Mouse (Mus musculus) midbrain, embryonic 13.5 days (tissue): ENCODE measurements at regions not wholly inside any gene's neighbourhood (a gene's known extent, or its start where the extent isn't known, plus 50 kb on each side); places are given as distances from the start of the nearest gene placed in this dataset.
A peak's percentile ranks its signal among the peaks of the same experiment; 100 is the strongest.

Source experiments
- ATAC-seq: fragments of 200-750 bp; cut with Nextera tagmentation; 2 replicates; pipeline ENCODE4 v1.8.0; 2017; ENCODE audit warnings: mild to moderate bottlenecking, moderate TSS enrichment, moderate library complexity
- H3K27ac ChIP-seq: fragments of 300-500 bp; sonication (generic); 2 replicates; pipeline ENCODE4 v1.5.1; 2015; ENCODE audit warnings: inconsistent platforms, mild to moderate bottlenecking, moderate library complexity
- H3K27me3 ChIP-seq: fragments of 300-500 bp; sonication (generic); 2 replicates; pipeline ENCODE4 v1.6.1; 2015; ENCODE audit warnings: mild to moderate bottlenecking, inconsistent platforms
- H3K36me3 ChIP-seq: fragments of 300-500 bp; sonication (generic); 2 replicates; pipeline ENCODE4 v1.6.1; 2015; ENCODE audit warnings: mild to moderate bottlenecking, inconsistent platforms
- H3K4me1 ChIP-seq: fragments of 300-500 bp; sonication (generic); replicated peaks from 2 replicates; pipeline ENCODE4 v1.6.1; 2015; ENCODE audit warnings: inconsistent platforms
- H3K4me2 ChIP-seq: fragments of 300-500 bp; sonication (generic); replicated peaks from 2 replicates; pipeline ENCODE4 v1.6.1; 2015; ENCODE audit warnings: moderate library complexity, mild to moderate bottlenecking, inconsistent platforms
- H3K4me3 ChIP-seq: fragments of 300-500 bp; sonication (generic); replicated peaks from 2 replicates; pipeline ENCODE4 v1.5.1; 2015; ENCODE audit warnings: mild to moderate bottlenecking, inconsistent platforms
- H3K9ac ChIP-seq: fragments of 300-500 bp; sonication (generic); replicated peaks from 2 replicates; pipeline ENCODE4 v1.6.1; 2015; ENCODE audit warnings: mild to moderate bottlenecking, inconsistent platforms
- H3K9me3 ChIP-seq: fragments of 300-500 bp; sonication (generic); 2 replicates; pipeline ENCODE4 v1.6.1; 2016; ENCODE audit warnings: mild to moderate bottlenecking, inconsistent platforms
- WGBS: fragments of 180-500 bp; shearing (Covaris S2); methylation state at CpG from one replicate; pipeline ENCODE4 v1.1.7; 2015; 5-methylcytosine and 5-hydroxymethylcytosine counted together

DNA sequence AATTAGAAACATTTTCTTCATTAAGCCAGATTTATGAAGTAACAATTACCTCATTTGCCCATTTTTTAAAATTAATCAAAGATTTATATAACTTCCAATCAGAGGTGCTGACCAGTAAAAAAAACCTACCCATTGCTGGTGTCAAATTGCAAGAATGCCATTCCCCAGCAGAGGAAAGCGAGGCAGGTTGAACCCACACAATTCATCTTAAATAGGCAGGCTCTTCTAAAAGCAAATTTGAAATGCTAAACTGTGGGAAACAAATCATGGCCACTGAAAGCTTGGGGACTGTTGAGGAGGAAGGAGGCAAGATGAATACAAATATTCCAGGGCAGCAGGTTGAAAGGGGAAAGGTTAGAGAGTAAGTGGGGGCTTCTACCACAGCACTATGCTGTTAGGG lies 251.2 kb upstream of the Spred2 start:
- no peaks in the 10 kb centered on the region for H3K27me3 ChIP-seq
- no peak for ATAC-seq
- no peak overlapping the region for H3K4me3 ChIP-seq
- no peak overlapping the region for H3K9ac ChIP-seq
- H3K4me2 ChIP-seq = no peak overlapping the region
- H3K4me1 ChIP-seq = no peaks in the 10 kb centered on the region
- 0 out of 2 replicates have a peak, but pooled peaks cover 2% of the 10 kb centered on the region for H3K9me3 ChIP-seq
- no peak overlapping the region for H3K27ac ChIP-seq
- 37% methylated on average over 1 of the region's 1 CpGs for whole genome bisulfite sequencing
- H3K36me3 ChIP-seq = no peaks in the 10 kb centered on the region

- no peak overlapping the region for H3K9ac ChIP-seq
- H3K9me3 ChIP-seq = no peaks in the 10 kb centered on the region
- no peak for ATAC-seq
- H3K27ac ChIP-seq = no peak overlapping the region
- no peak overlapping the region for H3K4me2 ChIP-seq
- H3K4me3 ChIP-seq = no peak overlapping the region
- H3K27me3 ChIP-seq = no peaks in the 10 kb centered on the region
- H3K4me1 ChIP-seq = no peaks in the 10 kb centered on the region; the same call in 1 of the 2 replicates
- H3K36me3 ChIP-seq = no peaks in the 10 kb centered on the region
- WGBS = 96% methylated on average over 1 of the region's 1 CpGs
Observed at GRCm38 (mm10) chr11:19676514-19676913, 247.7 kb upstream of the Spred2 start.

GRCm38 (mm10) chr11:19679041-19679440 lies 245.1 kb upstream of the Spred2 start:
- no peak overlapping the region for H3K9ac ChIP-seq
- H3K4me1 ChIP-seq = no peaks in the 10 kb centered on the region; the same call in 1 of the 2 replicates
- no peak overlapping the region for H3K4me2 ChIP-seq
- peaks cover under 1% of the 10 kb centered on the region; the same call in 1 of the 2 replicates for H3K9me3 ChIP-seq
- no peaks in the 10 kb centered on the region for H3K36me3 ChIP-seq
- no peak for ATAC-seq
- H3K27ac ChIP-seq = no peak overlapping the region
- WGBS = 39% methylated on average over 2 of the region's 2 CpGs
- H3K4me3 ChIP-seq = no peak overlapping the region
- no peaks in the 10 kb centered on the region for H3K27me3 ChIP-seq

- WGBS = 67% methylated on average over 5 of the region's 5 CpGs
Observed at GRCm38 (mm10) chr11:19679669-19680068, 244.5 kb upstream of the Spred2 start.

GRCm38 (mm10) chr11:19701198-19701597 lies 223.0 kb upstream of the Spred2 start:
- Histone ChIP-seq H3K36me3 (no peaks in the 10 kb centered on the region), H3K27me3 (no peaks in the 10 kb centered on the region), H3K27ac (no peak overlapping the region), H3K4me2 (no peak overlapping the region), H3K4me3 (no peak overlapping the region), H3K4me1 (no peaks in the 10 kb centered on the region), H3K9ac (no peak overlapping the region), H3K9me3 (no peaks in the 10 kb centered on the region)
- no peak for ATAC-seq
- 69% methylated on average over 3 of the region's 3 CpGs for WGBS

More at GRCm38 (mm10) chr11:19679669-19680068, 244.5 kb upstream of the Spred2 start:
- Histone ChIP-seq H3K4me3 (no peak overlapping the region), H3K36me3 (no peaks in the 10 kb centered on the region), H3K27ac (no peak overlapping the region), H3K9ac (no peak overlapping the region), H3K9me3 (peaks cover 4% of the 10 kb centered on the region; the same call in 1 of the 2 replicates), H3K27me3 (no peaks in the 10 kb centered on the region), H3K4me1 (no peaks in the 10 kb centered on the region; the same call in 1 of the 2 replicates), H3K4me2 (no peak overlapping the region)
- no peak for ATAC-seq

GRCm38 (mm10) chr11:19708821-19709220 lies 215.4 kb upstream of the Spred2 start:
- Histone ChIP-seq H3K36me3 (no peaks in the 10 kb centered on the region), H3K4me1 (no peaks in the 10 kb centered on the region), H3K27me3 (no peaks in the 10 kb centered on the region), H3K9me3 (no peaks in the 10 kb centered on the region), H3K27ac (no peak overlapping the region), H3K4me2 (no peak overlapping the region), H3K9ac (no peak overlapping the region), H3K4me3 (no peak overlapping the region)
- ATAC-seq = no peak
- WGBS = 90% methylated on average over 6 of the region's 6 CpGs

DNA sequence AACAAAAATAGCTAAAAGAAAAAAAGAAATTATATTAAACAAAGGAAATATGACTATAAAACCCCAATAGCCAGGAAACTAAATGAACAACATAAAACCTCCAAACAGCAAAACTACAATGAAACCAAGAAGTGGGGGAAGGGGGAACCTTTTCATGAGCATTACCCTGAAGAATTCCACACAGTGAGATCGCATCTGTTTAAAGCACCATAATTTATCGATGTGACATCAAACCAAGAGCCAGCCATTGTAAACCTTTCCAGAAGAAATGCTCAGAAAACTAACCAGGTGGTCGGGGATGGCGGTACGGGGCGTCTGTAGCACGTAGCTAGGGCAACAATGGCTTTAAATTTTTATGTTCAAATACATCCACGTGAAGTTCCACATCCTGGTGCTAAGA lies 214.8 kb upstream of the Spred2 start:
- Histone ChIP-seq H3K27me3 (no peaks in the 10 kb centered on the region), H3K36me3 (no peaks in the 10 kb centered on the region), H3K4me2 (no peak overlapping the region), H3K4me3 (no peak overlapping the region), H3K9me3 (no peaks in the 10 kb centered on the region), H3K9ac (no peak overlapping the region), H3K27ac (no peak overlapping the region), H3K4me1 (0 out of 2 replicates have a peak, but pooled peaks cover 3% of the 10 kb centered on the region)
- ATAC-seq = no peak
- 95% methylated on average over 8 of the region's 8 CpGs for WGBS

GRCm38 (mm10) chr11:19713091-19713490 lies 211.1 kb upstream of the Spred2 start:
- 57% methylated on average over 8 of the region's 8 CpGs for WGBS
- H3K4me1 ChIP-seq = 0 out of 2 replicates have a peak, but pooled peaks cover 3% of the 10 kb centered on the region
- peak; percentile 20; the same call in 1 of the 2 replicates for ATAC-seq
- no peak overlapping the region for H3K4me3 ChIP-seq
- H3K36me3 ChIP-seq = no peaks in the 10 kb centered on the region
- no peak overlapping the region for H3K4me2 ChIP-seq
- H3K27me3 ChIP-seq = no peaks in the 10 kb centered on the region
- no peak overlapping the region for H3K9ac ChIP-seq
- no peak overlapping the region for H3K27ac ChIP-seq
- H3K9me3 ChIP-seq = no peaks in the 10 kb centered on the region

GRCm38 (mm10) chr11:19713597-19713996 lies 210.6 kb upstream of the Spred2 start:
- ATAC-seq = peak; percentile 11; the same call in 1 of the 2 replicates
- no peak overlapping the region for H3K4me3 ChIP-seq
- no peaks in the 10 kb centered on the region for H3K36me3 ChIP-seq
- H3K4me1 ChIP-seq = 0 out of 2 replicates have a peak, but pooled peaks cover 3% of the 10 kb centered on the region
- H3K9ac ChIP-seq = no peak overlapping the region
- no peaks in the 10 kb centered on the region for H3K9me3 ChIP-seq
- no peaks in the 10 kb centered on the region for H3K27me3 ChIP-seq
- no peak overlapping the region for H3K4me2 ChIP-seq
- WGBS = 77% methylated on average over 20 of the region's 20 CpGs
- H3K27ac ChIP-seq = 0 out of 2 replicates have a peak overlapping the region, but pooled peaks have one; percentile 35

DNA sequence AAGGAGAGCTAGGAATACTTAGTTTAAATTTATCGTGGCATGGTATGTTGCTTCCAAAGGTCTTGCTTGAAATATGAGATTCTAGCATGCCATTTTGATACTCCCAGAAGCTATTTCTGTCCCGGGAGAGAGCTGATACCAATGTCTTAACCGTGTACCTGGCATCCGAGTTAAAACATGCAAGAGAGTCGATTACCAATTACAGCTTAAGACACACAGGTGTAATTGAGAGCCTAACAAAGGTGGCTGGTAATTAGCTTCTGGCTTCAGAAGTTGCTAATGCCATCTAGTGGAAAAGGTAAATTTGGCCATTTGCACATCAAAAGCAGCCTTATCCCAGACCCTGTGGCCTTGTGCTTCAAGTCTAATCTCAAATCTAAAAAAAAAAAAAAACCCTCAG lies 210.0 kb upstream of the Spred2 start:
- H3K4me3 ChIP-seq = no peak overlapping the region
- H3K4me2 ChIP-seq = no peak overlapping the region
- H3K9me3 ChIP-seq = no peaks in the 10 kb centered on the region
- no peak for ATAC-seq
- H3K36me3 ChIP-seq = no peaks in the 10 kb centered on the region
- 64% methylated on average over 5 of the region's 5 CpGs for WGBS
- H3K27ac ChIP-seq = no peak overlapping the region
- no peak overlapping the region for H3K9ac ChIP-seq
- 0 out of 2 replicates have a peak, but pooled peaks cover 3% of the 10 kb centered on the region for H3K4me1 ChIP-seq
- no peaks in the 10 kb centered on the region for H3K27me3 ChIP-seq

DNA sequence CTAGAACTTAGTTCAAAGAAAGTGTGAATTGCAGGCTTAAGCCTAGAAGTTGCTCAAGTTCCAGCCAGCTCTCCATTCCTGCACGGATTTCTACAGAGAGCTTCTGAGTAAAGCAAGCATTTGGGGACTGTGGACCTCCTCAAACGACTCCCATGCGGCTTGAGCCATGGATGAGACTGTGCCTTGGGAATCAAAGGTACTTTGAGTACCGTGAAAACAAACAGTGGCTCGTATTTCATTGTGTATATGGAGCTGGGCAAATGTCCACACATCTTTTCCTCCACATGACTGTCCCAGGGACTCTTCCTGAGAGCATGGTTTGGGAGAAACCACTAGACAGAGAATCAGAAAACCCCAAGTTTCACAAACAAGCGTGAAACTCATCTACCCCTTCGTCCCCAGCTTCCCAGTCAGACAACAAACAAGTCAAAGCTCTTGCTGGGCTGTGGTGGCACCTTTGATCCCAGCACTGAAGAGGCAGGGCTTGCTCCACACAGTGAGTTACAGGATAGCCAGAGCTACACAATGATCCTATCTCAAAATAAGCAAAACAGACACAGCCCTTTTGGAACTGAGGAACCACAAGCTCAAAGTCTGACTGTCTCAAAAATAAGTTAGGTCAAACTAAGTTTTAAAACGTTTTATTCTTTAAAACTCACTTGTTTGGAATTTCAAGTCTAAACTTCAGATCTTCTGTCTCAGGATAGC lies 209.1 kb upstream of the Spred2 start:
- H3K4me2 ChIP-seq = no peak overlapping the region
- WGBS = 36% methylated on average over 8 of the region's 8 CpGs
- no peak overlapping the region for H3K27ac ChIP-seq
- no peak overlapping the region for H3K4me3 ChIP-seq
- H3K9me3 ChIP-seq = no peaks in the 10 kb centered on the region
- no peaks in the 10 kb centered on the region for H3K36me3 ChIP-seq
- H3K27me3 ChIP-seq = no peaks in the 10 kb centered on the region
- H3K4me1 ChIP-seq = 0 out of 2 replicates have a peak, but pooled peaks cover 3% of the 10 kb centered on the region
- no peak for ATAC-seq
- no peak overlapping the region for H3K9ac ChIP-seq

GRCm38 (mm10) chr11:19718165-19718564 lies 206.0 kb upstream of the Spred2 start:
- Histone ChIP-seq H3K4me2 (no peak overlapping the region), H3K9ac (no peak overlapping the region), H3K27ac (no peak overlapping the region), H3K4me3 (no peak overlapping the region), H3K27me3 (no peaks in the 10 kb centered on the region), H3K9me3 (no peaks in the 10 kb centered on the region), H3K4me1 (0 out of 2 replicates have a peak, but pooled peaks cover 3% of the 10 kb centered on the region), H3K36me3 (no peaks in the 10 kb centered on the region)
- WGBS = 95% methylated on average over 9 of the region's 9 CpGs
- ATAC-seq = no peak
